Mouse (Mus musculus): Measurements from ENCODE around the gene Nptxr.
A peak's percentile ranks its signal among the peaks of the same experiment; 100 is the strongest.

- TF ChIP-seq POLR2A (IDR thresholded peaks at IDR 0.05; ENCODE audit: borderline replicate concordance, insufficient read depth, low read length) (0 out of 2 replicates have a peak, but pooled peaks have one; percentile 7), CTCF (IDR thresholded peaks at IDR 0.05; ENCODE audit: borderline replicate concordance, insufficient read depth, low read depth, low read length) (peak; percentile 92)
These were observed 25.8 kb upstream of the Nptxr start for GRCm38 (mm10) chr15:79830388-79830787.

Measured in cerebellum, adult 2 months (tissue).